7 mouse cellular contexts compared by ENCODE assay signal in the genomic region with DNA sequence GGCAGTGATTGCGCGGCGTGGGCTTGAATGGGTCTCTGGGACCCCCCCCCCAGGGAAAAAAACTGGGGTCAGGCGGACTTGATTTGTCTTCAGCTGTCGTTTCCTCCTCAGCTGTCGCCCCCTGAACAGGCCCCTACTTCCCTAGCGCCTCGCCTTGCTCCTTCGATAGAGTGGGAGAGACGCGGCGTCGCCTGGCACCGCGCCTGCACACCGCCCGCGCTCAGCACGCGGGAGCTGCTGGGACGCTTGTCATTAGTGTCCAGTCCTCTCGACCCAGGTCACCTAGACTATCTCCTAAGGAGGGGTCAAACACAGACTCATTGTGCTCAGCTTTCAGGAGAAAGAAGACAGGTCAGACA. TPM values are rescaled to one million over a fixed set of nuclear protein-coding genes. Genes with fewer than 3 reads are reported as not detected.
DNase-seq lines count a peak whose midpoint lies in the region; ATAC-seq and TF ChIP-seq lines count a peak whose summit lies in the region.

No protein-coding gene starts in this region.

- no peaks in the 10 kb centered on the region for H3K36me3 ChIP-seq in ES-Bruce4 (ENCODE audit: control insufficient read depth, insufficient read depth, low read length, poor library complexity, severe bottlenecking)
- peaks cover 26% of the 10 kb centered on the region for H3K36me3 ChIP-seq in hindbrain, embryonic 10.5 days
- H3K36me3 ChIP-seq in midbrain, embryonic 10.5 days, result peaks cover 28% of the 10 kb centered on the region
- H3K36me3 ChIP-seq in stomach, embryonic 15.5 days, result 0 out of 2 replicates have a peak, but pooled peaks cover 4% of the 10 kb centered on the region

- no peak for TF ChIP-seq CTCF in ES-Bruce4 (IDR thresholded peaks at IDR 0.05; ENCODE audit: low read depth, low read length)
- no peak for TF ChIP-seq CTCF in embryonic fibroblast, embryonic 13.5 days (IDR thresholded peaks at IDR 0.05; ENCODE audit: borderline replicate concordance, insufficient read depth, low read length)

- peak overlapping the region; percentile 69 for H3K4me2 ChIP-seq in stomach, embryonic 15.5 days

- ATAC-seq in stomach, embryonic 15.5 days (ENCODE audit: insufficient read depth, low FRiP score, low read depth), result no peak

- 0% methylated on average over 22 of the region's 22 CpGs for WGBS in hindbrain, embryonic 10.5 days
- under 1% methylated on average over 22 of the region's 22 CpGs for WGBS in midbrain, embryonic 10.5 days
- under 1% methylated on average over 22 of the region's 22 CpGs for WGBS in stomach, embryonic 15.5 days

- peak overlapping the region; percentile 87 for H3K9ac ChIP-seq in ES-Bruce4 (ENCODE audit: low read depth, poor library complexity, severe bottlenecking)
- H3K9ac ChIP-seq in stomach, embryonic 15.5 days, result peak overlapping the region; percentile 86

- no peaks in the 10 kb centered on the region for H3K4me1 ChIP-seq in ES-Bruce4 (ENCODE audit: control insufficient read depth, insufficient read depth, low read length)
- H3K4me1 ChIP-seq in embryonic fibroblast, embryonic 13.5 days (ENCODE audit: control insufficient read depth, insufficient read depth, low read length), result peaks cover 12% of the 10 kb centered on the region; the same call in 1 of the 2 replicates
- peaks cover 78% of the 10 kb centered on the region for H3K4me1 ChIP-seq in hindbrain, embryonic 10.5 days (replicated peaks)
- H3K4me1 ChIP-seq in midbrain, embryonic 10.5 days, result peaks cover 70% of the 10 kb centered on the region
- peaks cover 50% of the 10 kb centered on the region for H3K4me1 ChIP-seq in stomach, embryonic 15.5 days

- intact Hi-C loops in left cerebral cortex, postnatal 10 days (cut with DNase I), result no loop called here

- no peaks in the 10 kb centered on the region for H3K27me3 ChIP-seq in ES-Bruce4 (ENCODE audit: control insufficient read depth, insufficient read depth, low read length, poor library complexity, severe bottlenecking)
- H3K27me3 ChIP-seq in hindbrain, embryonic 10.5 days (ENCODE audit: insufficient read depth, poor library complexity, severe bottlenecking), result no peaks in the 10 kb centered on the region
- no peaks in the 10 kb centered on the region for H3K27me3 ChIP-seq in midbrain, embryonic 10.5 days (ENCODE audit: low read depth, poor library complexity, severe bottlenecking)
- H3K27me3 ChIP-seq in stomach, embryonic 15.5 days (replicated peaks), result no peaks in the 10 kb centered on the region

- H3K27ac ChIP-seq in ES-Bruce4 (ENCODE audit: insufficient read depth, low read length), result no peak overlapping the region
- H3K27ac ChIP-seq in embryonic fibroblast, embryonic 13.5 days (ENCODE audit: insufficient read depth, low read length), result peak overlapping the region; percentile 24; the same call in 1 of the 2 replicates
- peak overlapping the region; percentile 98 for H3K27ac ChIP-seq in hindbrain, embryonic 10.5 days
- H3K27ac ChIP-seq in midbrain, embryonic 10.5 days (replicated peaks), result peak overlapping the region; percentile 99
- H3K27ac ChIP-seq in stomach, embryonic 15.5 days, result peak overlapping the region; percentile 91

- DNase-seq in adrenal gland, adult 8-10 months, result peak; percentile 30
- DNase-seq in hindbrain, embryonic 10.5 days (ENCODE audit: low spot score), result peak; percentile 71
- DNase-seq in left cerebral cortex, postnatal 10 days (ENCODE audit: extremely low spot score in 1 of 2, low spot score in 2 of 2), result peak; percentile 66 to 84
- DNase-seq in midbrain, embryonic 10.5 days (ENCODE audit: low spot score), result peak; percentile 72

- no peak for TF ChIP-seq POLR2A in ES-Bruce4 (IDR thresholded peaks at IDR 0.05; ENCODE audit: insufficient read depth, low read length)
- TF ChIP-seq POLR2A in embryonic fibroblast, embryonic 13.5 days (IDR thresholded peaks at IDR 0.05; ENCODE audit: low read depth, low read length), result no peak

- no peaks in the 10 kb centered on the region for H3K9me3 ChIP-seq in ES-Bruce4 (replicated peaks; ENCODE audit: control insufficient read depth, insufficient read depth, low read length, poor library complexity, severe bottlenecking)
- H3K9me3 ChIP-seq in hindbrain, embryonic 10.5 days, result no peaks in the 10 kb centered on the region
- H3K9me3 ChIP-seq in midbrain, embryonic 10.5 days (replicated peaks), result no peaks in the 10 kb centered on the region
- no peaks in the 10 kb centered on the region for H3K9me3 ChIP-seq in stomach, embryonic 15.5 days

- TF ChIP-seq EP300 in ES-Bruce4 (IDR thresholded peaks at IDR 0.05; ENCODE audit: insufficient read depth, low read depth, low read length), result no peak

- H3K4me3 ChIP-seq in ES-Bruce4 (ENCODE audit: low read depth, low read length), result peak overlapping the region; percentile 87
- H3K4me3 ChIP-seq in embryonic fibroblast, embryonic 13.5 days (ENCODE audit: insufficient read depth, low read length), result peak overlapping the region; percentile 53
- H3K4me3 ChIP-seq in hindbrain, embryonic 10.5 days, result peak overlapping the region; percentile 75
- peak overlapping the region; percentile 80 for H3K4me3 ChIP-seq in midbrain, embryonic 10.5 days
- peak overlapping the region; percentile 88 for H3K4me3 ChIP-seq in stomach, embryonic 15.5 days (replicated peaks)

RNA-seq across cellular contexts. Expression of a gene that starts 0.9 kb away (rescaled TPM):
- polyA plus RNA-seq in ES-Bruce4 (2011; ENCODE audit: insufficient read depth, insufficient read length, low read depth, missing spikeins), result 102 and 112 TPM in 2 replicates
- 10 to 100 TPM; 38.0 to 56.2 (median 46.3) TPM for total RNA-seq in adrenal gland, adult 8-10 months (2022)
- polyA plus RNA-seq in embryonic fibroblast, embryonic 13.5 days (2011; ENCODE audit: insufficient read length, low read depth, missing spikeins), result 88.1 and 97.9 TPM in 2 replicates
- 88.8 and 127 TPM in 2 replicates for polyA plus RNA-seq in hindbrain, embryonic 10.5 days (2016; fragmentation: Nextera tagmentation; extraction: Ambion mirVana)
- 10 to 100 TPM in 1 of 2 experiments, 1 to 10 TPM in 1; 9.6 to 10.9 TPM for total RNA-seq in left cerebral cortex, postnatal 10 days (2021)
- polyA plus RNA-seq in midbrain, embryonic 10.5 days (2016; fragmentation: Nextera tagmentation; extraction: Ambion mirVana), result 97.9 and 106 TPM in 2 replicates
- 96.0 and 100 TPM in 2 replicates for polyA plus RNA-seq in stomach, embryonic 15.5 days (2015; fragmentation: Nextera tagmentation; extraction: Ambion mirVana)

RNA-seq across cellular contexts. Expression of a gene that starts 6.1 kb away (rescaled TPM):
- polyA plus RNA-seq in ES-Bruce4 (2011; ENCODE audit: insufficient read depth, insufficient read length, low read depth, missing spikeins), result 16.1 and 17.7 TPM in 2 replicates
- total RNA-seq in adrenal gland, adult 8-10 months (2022), result 10 to 100 TPM; 12.0 to 21.4 (median 14.6) TPM
- 25.5 and 28.0 TPM in 2 replicates for polyA plus RNA-seq in embryonic fibroblast, embryonic 13.5 days (2011; ENCODE audit: insufficient read length, low read depth, missing spikeins)
- 84.0 and 94.7 TPM in 2 replicates for polyA plus RNA-seq in hindbrain, embryonic 10.5 days (2016; fragmentation: Nextera tagmentation; extraction: Ambion mirVana)
- total RNA-seq in left cerebral cortex, postnatal 10 days (2021), result 100 to 1,000 TPM; 217 to 219 TPM
- 86.7 and 106 TPM in 2 replicates for polyA plus RNA-seq in midbrain, embryonic 10.5 days (2016; fragmentation: Nextera tagmentation; extraction: Ambion mirVana)
- polyA plus RNA-seq in stomach, embryonic 15.5 days (2015; fragmentation: Nextera tagmentation; extraction: Ambion mirVana), result 28.8 and 30.0 TPM in 2 replicates
